Mouse (Mus musculus): ENCODE data around the gene Usp30.

GRCm38 (mm10) chr5:114070858-114071257 lies 5.6 kb downstream of the Usp30 start:
- TF ChIP-seq MAX (IDR thresholded peaks at IDR 0.05) (no peak), CTCF (IDR thresholded peaks at IDR 0.05; ENCODE audit: control insufficient read depth, insufficient read depth, insufficient read length) (no peak), MYOD1 (IDR thresholded peaks at IDR 0.05; ENCODE audit: control insufficient read depth, insufficient read length, low read depth) (no peak), MYOG (IDR thresholded peaks at IDR 0.05; ENCODE audit: control insufficient read depth, extremely low read depth, insufficient read length) (no peak), USF1 (IDR thresholded peaks at IDR 0.05; ENCODE audit: low read depth) (no peak)

Data from C2C12 (cell line).